Mouse (Mus musculus): Measurements from ENCODE around the gene Rabl6. TPM values are rescaled to one million over a fixed set of nuclear protein-coding genes. Genes with fewer than 3 reads are reported as not detected.

The Rabl6 gene
- total RNA-seq, 4 experiments from 2014 or later: 83.3 to 94.6 (median 89.3) TPM

DNA sequence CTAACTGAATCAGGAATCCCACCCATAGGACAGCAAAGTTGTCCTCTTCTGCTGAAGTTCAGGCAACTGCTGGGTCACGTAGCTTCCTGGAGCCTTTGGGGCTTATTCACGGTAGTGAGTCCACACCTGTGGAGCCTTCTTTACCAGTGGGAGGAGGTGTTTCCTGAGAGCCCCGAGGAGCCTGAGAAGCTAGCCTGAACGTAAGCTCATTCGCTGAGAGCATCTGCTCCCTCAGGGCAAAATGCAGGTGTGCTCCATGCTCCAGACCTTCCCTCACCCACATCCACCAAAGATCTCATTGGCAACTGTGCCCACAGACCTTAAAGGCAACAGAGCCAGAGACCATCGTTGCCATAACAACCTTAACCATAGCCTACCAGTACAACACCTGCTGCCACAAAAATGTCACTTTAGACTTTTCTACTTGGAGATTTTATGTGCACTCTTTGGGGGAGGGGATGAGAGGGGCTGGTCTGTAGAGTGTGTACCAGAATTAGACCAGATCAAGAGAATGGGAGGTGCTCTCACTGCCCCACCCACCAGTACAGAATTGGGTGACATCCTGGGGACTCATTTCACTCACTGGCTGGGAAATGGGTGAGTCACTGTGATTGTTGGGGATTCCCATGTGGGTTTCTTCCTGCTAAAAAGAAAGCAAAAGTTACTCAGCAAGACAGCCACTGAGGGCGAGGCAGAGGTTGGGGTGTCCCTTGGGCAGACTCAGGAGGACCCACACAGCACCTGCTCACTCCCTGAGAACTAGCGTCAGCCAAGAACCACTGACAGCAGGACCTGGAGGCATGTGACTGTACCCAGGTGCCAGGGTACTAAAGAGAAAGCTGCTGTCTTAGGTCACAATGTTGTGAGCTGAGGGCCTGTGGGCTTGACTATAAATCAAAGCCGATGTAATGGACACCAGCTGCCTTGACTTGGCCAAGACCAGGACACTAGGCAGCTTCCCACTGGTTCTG is 59.0 kb downstream of the Rabl6 start:
- peak; percentile 31 to 60 for DNase-seq (ENCODE audit: low spot score in 2 of 2)

DNA sequence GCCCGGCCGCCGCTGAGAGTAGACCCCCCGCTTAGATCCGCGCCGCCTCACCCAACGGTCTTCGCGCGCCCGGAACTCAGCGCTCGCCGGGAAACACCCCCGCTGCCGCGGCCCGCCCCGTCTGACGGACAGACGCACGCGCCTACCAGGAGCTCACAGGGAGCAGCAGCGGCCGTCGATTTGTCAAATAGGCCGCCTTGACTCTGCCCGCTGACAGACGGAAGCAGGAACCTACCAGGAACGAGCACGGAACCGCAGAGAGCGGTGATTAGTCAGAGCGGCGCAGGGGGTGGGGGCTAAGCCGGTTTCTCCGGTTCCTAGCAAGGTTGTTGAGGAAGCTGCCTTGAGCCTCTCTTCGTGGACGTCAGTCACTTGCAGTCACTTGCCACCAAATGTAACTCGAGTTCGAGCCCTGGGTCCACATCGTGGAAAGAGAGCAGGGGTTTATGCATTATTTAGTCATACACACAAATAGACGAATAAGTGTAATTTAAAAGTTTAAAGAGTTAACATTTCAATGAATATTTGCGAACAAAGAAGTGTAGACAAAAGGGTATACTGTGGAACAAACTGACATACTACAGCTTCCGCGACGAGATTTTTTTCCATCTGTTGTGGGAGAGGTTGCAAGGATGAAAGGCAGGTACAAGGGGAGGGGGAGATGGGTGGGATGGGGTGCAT is 61.4 kb downstream of the Rabl6 start, which contains the start of gene Traf2:
Gene Traf2, minus strand, starts transcription at position 130 of the 681 bp plus-strand sequence.
- DNase-seq (ENCODE audit: low spot score in 2 of 2): peak; percentile 98

DNA sequence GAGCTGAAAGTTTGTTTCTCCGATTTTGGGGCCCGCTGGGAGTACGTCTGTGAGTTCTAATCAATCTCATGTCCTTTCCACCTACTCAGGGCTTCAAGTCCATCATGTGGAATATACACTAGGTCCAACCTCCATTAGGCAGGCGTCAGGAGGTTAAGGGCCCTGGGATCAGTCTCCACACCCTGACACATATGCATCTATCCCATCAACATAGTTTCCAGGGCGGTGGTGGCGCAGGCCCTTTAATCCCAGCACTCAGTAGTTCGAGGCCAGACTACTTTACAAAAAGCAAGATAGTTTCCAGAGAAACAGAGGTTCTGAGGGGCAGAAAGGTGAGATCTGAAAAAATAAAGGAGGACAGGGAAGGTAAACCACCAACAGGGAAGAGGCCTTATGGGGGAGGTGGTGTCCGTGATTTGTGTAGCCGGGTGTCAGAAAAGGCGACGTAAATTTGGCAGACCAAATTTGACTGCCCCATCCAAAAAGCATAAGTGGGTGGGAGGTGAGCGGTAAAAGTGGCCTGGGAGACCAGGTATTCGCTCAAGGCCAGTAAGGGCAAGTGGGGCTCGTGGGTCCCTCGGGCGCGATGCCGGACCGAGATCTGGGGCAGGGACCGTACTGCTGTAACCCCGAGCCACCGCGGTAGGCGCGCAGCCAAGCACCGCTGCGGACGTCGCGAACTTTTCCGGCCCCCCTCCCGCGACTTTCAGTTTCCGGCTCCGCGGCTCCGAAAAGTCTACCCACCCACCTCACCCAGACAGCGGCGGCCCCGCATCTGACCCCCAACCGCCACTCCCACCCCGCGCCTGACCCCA is 62.1 kb downstream of the Rabl6 start:
- peak; percentile 61 to 79 for DNase-seq (ENCODE audit: low spot score in 2 of 2)

DNA sequence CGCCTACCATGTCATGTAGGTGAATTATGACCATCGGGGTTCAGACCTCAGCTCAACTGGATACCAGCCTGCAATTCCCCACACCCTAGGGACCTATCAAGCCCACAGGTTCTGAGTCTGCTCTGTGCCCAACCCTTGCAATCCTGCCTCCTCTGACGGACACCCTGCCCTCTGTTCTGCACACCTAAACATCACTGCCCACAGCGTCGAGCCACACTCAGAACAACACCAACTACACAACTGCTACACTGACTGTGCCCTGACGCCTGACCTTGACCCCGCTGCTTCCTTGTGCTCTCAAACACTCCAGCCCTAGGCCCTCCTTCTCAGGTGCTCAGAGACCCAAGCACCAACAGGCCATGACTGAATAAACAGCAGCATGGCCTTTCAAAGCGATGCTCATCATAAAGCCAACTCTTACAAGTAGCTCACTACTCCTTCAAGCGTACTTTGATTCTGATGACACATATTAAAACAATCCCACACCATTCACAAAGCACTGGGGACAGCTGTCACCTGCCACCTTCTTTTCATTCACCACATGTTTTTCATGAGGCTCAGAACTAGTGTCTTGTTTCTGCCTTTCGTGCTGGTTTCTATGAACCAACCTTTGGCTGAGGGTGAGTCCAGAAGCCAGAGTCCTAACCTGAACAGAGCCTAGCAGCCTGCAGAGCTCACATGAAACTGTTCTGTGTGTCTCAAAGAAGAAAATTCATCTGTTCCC is 66.5 kb downstream of the Rabl6 start:
- DNase-seq (ENCODE audit: low spot score in 2 of 2): no peak

DNA sequence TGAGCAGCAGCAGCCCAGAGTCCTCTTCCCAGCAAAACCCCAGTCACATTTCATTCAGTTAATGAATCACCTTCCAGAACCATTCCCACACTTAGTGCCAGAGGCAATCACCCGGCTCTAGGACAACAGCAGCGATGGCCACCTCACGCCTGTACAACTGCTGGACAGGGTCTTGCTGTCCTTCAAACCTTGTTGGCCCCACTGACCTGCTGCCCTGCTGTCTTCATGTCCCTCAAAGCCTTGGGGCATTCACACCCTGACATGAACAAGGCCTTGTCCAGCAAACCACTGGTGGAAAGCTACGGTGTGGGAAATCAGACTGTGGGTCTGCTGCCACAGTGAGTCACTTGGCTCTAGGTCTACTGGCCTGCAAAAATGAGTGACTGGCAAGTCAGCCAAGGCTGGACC is 67.8 kb downstream of the Rabl6 start:
- no peak for DNase-seq (ENCODE audit: low spot score in 2 of 2)

DNA sequence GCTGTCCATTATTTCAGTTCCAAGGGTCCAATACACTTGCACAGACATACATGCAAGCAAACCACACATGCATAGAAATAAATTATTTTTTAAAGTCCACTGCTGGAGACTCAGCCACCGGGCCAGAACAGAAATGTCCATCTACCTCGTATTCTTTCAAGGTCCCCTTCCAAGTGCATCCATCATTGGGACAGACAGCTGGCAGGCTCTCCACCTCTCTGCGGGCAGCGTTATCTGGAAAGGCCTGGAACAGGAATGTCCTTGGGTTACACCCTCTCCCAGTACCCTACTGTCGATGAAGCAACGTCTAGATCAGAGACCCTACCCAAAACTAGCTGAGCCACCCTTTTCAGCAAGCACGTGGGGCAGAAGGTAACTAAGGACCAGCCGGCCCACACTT is 71.8 kb downstream of the Rabl6 start:
- DNase-seq (ENCODE audit: low spot score in 2 of 2): no peak

DNA sequence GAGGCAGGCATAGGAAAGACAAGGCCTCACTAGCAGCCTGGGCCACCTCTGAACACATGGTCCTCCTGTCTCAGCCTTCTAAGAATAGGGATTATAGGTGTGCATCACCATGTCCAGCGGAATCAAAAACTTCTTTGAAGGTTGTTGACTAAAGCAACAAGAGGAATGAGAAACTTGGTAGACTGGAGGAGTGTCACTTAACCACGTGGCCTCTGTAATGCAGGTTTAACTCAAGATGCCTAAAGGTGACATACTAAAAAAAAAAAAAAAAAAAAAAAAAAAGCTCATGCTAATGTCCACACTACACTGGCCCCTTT is 73.5 kb downstream of the Rabl6 start:
- DNase-seq (ENCODE audit: low spot score in 2 of 2): no peak

DNA sequence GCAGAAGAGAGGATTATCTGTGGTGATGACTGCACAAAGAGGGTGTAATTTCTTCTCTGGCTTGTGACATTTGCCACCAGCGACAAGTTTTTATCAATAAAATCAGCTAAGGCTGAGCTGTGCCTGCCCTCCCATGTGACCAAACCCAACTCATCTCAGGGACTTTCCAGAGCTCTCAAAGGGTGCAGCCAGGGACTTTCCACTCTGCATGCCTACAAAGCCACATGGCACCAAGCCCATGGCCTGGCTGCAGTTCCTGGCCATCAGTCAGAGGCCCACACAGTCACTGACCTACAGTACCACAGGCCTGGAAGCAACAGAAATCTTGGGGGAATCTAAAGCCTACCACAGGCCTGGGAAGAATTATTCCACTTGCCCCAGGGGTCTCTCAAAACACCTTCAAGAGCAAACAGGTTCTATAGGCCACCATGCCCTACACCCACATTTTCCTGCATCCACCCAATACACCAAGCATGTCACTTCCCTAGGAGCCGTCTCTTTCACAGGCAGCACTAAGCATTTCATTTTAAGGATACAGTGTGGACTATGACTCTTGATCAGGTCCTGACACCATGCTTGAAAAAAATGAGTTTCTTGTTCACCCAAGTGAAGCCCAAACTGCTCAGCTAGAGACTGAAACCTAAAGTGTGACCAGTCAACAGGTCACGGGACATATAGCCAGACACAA is 74.0 kb downstream of the Rabl6 start:
- DNase-seq (ENCODE audit: low spot score in 2 of 2): peak; percentile 94

DNA sequence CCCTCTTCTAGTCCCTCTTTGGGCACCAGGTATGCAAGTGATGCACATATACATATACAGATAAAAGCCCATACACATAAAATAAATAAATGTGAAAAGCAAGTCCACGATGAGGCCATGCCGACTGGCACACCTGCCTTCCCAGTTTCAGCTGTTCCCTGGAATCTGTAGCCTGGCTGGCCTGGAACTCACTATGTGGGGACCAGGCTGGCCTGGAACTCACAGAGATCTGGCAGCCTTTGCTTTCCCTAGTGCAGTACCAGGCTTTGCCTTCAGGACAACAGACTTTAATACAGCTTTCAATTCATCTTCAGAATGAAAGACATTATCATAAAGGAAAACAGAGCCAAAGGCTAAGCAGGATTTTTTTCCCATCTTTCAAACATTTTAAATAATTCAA is 74.6 kb downstream of the Rabl6 start:
- no peak for DNase-seq (ENCODE audit: low spot score in 2 of 2)

Other genes with a start within 250 kb of the Rabl6 start
- 10 to 100 TPM in 1 of 4 experiments, 1 to 10 TPM in 3; 3.6 to 11.9 (median 4.8) TPM for gene Uap1l1, start 242.8 kb downstream of the Rabl6 start, total RNA-seq (2022)
- not detected for gene Sapcd2, start 236.2 kb downstream of the Rabl6 start, total RNA-seq (2022)
- 1 to 10 TPM; 3.8 to 8.0 (median 6.2) TPM for gene Entpd2, start 212.6 kb downstream of the Rabl6 start, total RNA-seq (2022)
- gene Npdc1, start 209.2 kb downstream of the Rabl6 start, total RNA-seq (2022): 10 to 100 TPM; 12.6 to 19.9 (median 15.7) TPM
- gene Fut7, start 185.3 kb downstream of the Rabl6 start, total RNA-seq (2022): not detected
- gene Abca2, start 179.8 kb downstream of the Rabl6 start, total RNA-seq (2022): 10 to 100 TPM; 14.6 to 19.4 (median 16.0) TPM
- gene Clic3, start 151.7 kb downstream of the Rabl6 start, total RNA-seq (2022): 1 to 10 TPM in 1 of 4 experiments, under 1 TPM in 2, not detected in 1; 0.64 to 1.1 (median 0.77) TPM
- gene Paxx, start 147.4 kb downstream of the Rabl6 start, total RNA-seq (2022): 10 to 100 TPM; 11.2 to 15.0 (median 14.9) TPM
- not detected for gene Ptgds, start 138.5 kb downstream of the Rabl6 start, total RNA-seq (2022)
- gene Lcn12, start 114.6 kb downstream of the Rabl6 start, total RNA-seq (2022): not detected
- 100 to 1,000 TPM in 1 of 4 experiments, 10 to 100 TPM in 3; 83.3 to 100 (median 89.7) TPM for gene Fbxw5, start 107.8 kb downstream of the Rabl6 start, total RNA-seq (2022)
- gene C8g, start 106.8 kb downstream of the Rabl6 start, total RNA-seq (2022): 1 to 10 TPM; 1.0 to 1.8 (median 1.6) TPM
- 10 to 100 TPM; 12.0 to 18.8 (median 15.2) TPM for gene Traf2, start 61.6 kb downstream of the Rabl6 start, total RNA-seq (2022)
- 100 to 1,000 TPM; 104 to 172 (median 141) TPM for gene Edf1, start 50.7 kb downstream of the Rabl6 start, total RNA-seq (2022)
- under 1 TPM; 0.19 to 0.46 (median 0.33) TPM for gene Mamdc4, start 33.7 kb downstream of the Rabl6 start, total RNA-seq (2022)
- 10 to 100 TPM; 62.8 to 69.7 (median 65.5) TPM for gene Phpt1, start 33.3 kb downstream of the Rabl6 start, total RNA-seq (2022)
- gene Ajm1, start 26.8 kb downstream of the Rabl6 start, total RNA-seq (2022): under 1 TPM; 0.13 to 0.20 (median 0.16) TPM
- not detected for gene Ccdc183, start 9.2 kb upstream of the Rabl6 start, total RNA-seq (2022)
- 10 to 100 TPM; 14.9 to 22.8 (median 17.3) TPM for gene Tmem141, start 13.5 kb upstream of the Rabl6 start, total RNA-seq (2022)
- 1 to 10 TPM in 3 of 4 experiments, under 1 TPM in 1; 0.41 to 4.2 (median 1.9) TPM for gene Fcna, start 19.5 kb upstream of the Rabl6 start, total RNA-seq (2022)
- gene Lcn8, start 44.6 kb upstream of the Rabl6 start, total RNA-seq (2022): 1 to 10 TPM; 3.5 to 8.6 (median 5.2) TPM
- gene Lcn5, start 49.4 kb upstream of the Rabl6 start, total RNA-seq (2022): not detected
- gene Lcn6, start 68.3 kb upstream of the Rabl6 start, total RNA-seq (2022): not detected
- gene Lcn10, start 74.2 kb upstream of the Rabl6 start, total RNA-seq (2022): not detected
- gene Obp2a, start 91.5 kb upstream of the Rabl6 start, total RNA-seq (2022): not detected
- 10 to 100 TPM; 18.7 to 22.3 (median 20.6) TPM for gene Bmyc, start 98.2 kb upstream of the Rabl6 start, total RNA-seq (2022)
- gene Obp2b, start 128.5 kb upstream of the Rabl6 start, total RNA-seq (2022): not detected
- gene Lcn3, start 157.0 kb upstream of the Rabl6 start, total RNA-seq (2022): not detected
- not detected for gene Lcn11, start 168.5 kb upstream of the Rabl6 start, total RNA-seq (2022)
- not detected for gene Gm13539, start 173.7 kb upstream of the Rabl6 start, total RNA-seq (2022)
- not detected for gene Glt6d1, start 207.3 kb upstream of the Rabl6 start, total RNA-seq (2022)
- not detected for gene Lcn9, start 214.6 kb upstream of the Rabl6 start, total RNA-seq (2022)
- gene Sohlh1, start 238.7 kb upstream of the Rabl6 start, total RNA-seq (2022): not detected

All from gastrocnemius, adult 8-10 months (tissue).